Comparison of ENCODE assay signal across 9 mouse cellular contexts in the genomic region with DNA sequence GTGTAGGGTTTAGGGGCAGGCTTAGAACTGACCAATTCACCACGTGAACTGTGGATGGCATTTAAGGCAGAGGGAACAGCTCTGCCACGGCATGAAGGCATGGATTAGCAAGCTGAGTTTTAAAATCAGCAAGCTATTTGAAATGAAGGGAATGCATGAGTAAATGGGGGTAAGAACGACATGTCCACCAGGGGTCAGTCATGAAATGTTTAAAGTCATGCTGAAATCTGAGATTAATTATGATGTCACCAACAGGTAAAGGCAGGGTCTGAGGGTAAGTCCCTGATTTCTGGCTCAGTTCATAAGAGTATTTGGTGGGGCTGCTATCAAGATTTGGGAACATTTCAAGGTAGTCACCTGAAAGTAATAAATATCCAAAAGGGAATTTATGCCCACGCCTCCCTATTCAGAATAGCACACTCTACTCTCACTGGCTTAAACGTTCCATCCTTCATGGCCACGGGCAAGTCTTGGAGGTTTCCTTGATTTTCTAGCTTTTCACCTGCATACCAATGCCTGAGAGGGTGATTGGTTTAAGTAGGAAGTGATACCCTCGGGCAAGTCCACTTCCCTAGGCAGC. TPM values are rescaled to one million over a fixed set of nuclear protein-coding genes. Genes with fewer than 3 reads are reported as not detected.
DNase-seq lines count a peak whose midpoint lies in the region; ATAC-seq and TF ChIP-seq lines count a peak whose summit lies in the region.
"Had no signal": no experiment of that assay in that cellular context is flagged by ENCODE, and none has a peak within 500 bp of the region (broad histone marks: within the 10 kb centered on the region; RNA-seq: fewer than 3 reads in every experiment).

No protein-coding gene starts in this region.

- H3K9me3 ChIP-seq in forebrain, embryonic 12.5 days: no peaks in the 10 kb centered on the region
- no peaks in the 10 kb centered on the region for H3K9me3 ChIP-seq in hindbrain, postnatal 0 days (ENCODE audit: low read length)
- no peaks in the 10 kb centered on the region for H3K9me3 ChIP-seq in liver, embryonic 16.5 days (replicated peaks; ENCODE audit: control insufficient read depth, low read length)
- no peaks in the 10 kb centered on the region for H3K9me3 ChIP-seq in neural tube, embryonic 14.5 days (ENCODE audit: control insufficient read depth, low read length)
- H3K9me3 ChIP-seq: G1E had no signal

- TF ChIP-seq CTCF in hindbrain, postnatal 0 days (IDR thresholded peaks at IDR 0.05; ENCODE audit: low read depth): peak; percentile 71

- peaks cover 13% of the 10 kb centered on the region for H3K27me3 ChIP-seq in forebrain, embryonic 12.5 days
- H3K27me3 ChIP-seq in hindbrain, postnatal 0 days (ENCODE audit: insufficient read depth, low read length): no peaks in the 10 kb centered on the region
- H3K27me3 ChIP-seq in liver, embryonic 16.5 days (ENCODE audit: control insufficient read depth, insufficient read depth, low read depth, low read length): no peaks in the 10 kb centered on the region
- no peaks in the 10 kb centered on the region for H3K27me3 ChIP-seq in neural tube, embryonic 14.5 days (ENCODE audit: control insufficient read depth, insufficient read depth, low read length)

- peak overlapping the region; percentile 70 for H3K4me3 ChIP-seq in brown adipose tissue, adult 24 weeks (ENCODE audit: insufficient read depth, low read depth, low read length)
- peak overlapping the region; percentile 40 for H3K4me3 ChIP-seq in forebrain, embryonic 12.5 days (replicated peaks)
- peak overlapping the region; percentile 41 for H3K4me3 ChIP-seq in hindbrain, postnatal 0 days (ENCODE audit: low read length)
- peak overlapping the region; percentile 53 for H3K4me3 ChIP-seq in liver, embryonic 16.5 days (ENCODE audit: low read depth, low read length)
- peak overlapping the region; percentile 47 for H3K4me3 ChIP-seq in neural tube, embryonic 14.5 days (ENCODE audit: low read depth, low read length)

- H3K9ac ChIP-seq in forebrain, embryonic 12.5 days: peak overlapping the region; percentile 48
- peak overlapping the region; percentile 49 for H3K9ac ChIP-seq in hindbrain, postnatal 0 days (replicated peaks; ENCODE audit: low read length)
- H3K9ac ChIP-seq in liver, embryonic 16.5 days (ENCODE audit: low read depth, low read length): no peak overlapping the region; the same call in 1 of the 2 replicates
- peak overlapping the region; percentile 54 for H3K9ac ChIP-seq in neural tube, embryonic 14.5 days (replicated peaks; ENCODE audit: low read depth, low read length)

- H3K4me2 ChIP-seq in forebrain, embryonic 12.5 days: peak overlapping the region; percentile 72
- H3K4me2 ChIP-seq in hindbrain, postnatal 0 days (ENCODE audit: low read depth, low read length): peak overlapping the region; percentile 78
- H3K4me2 ChIP-seq in liver, embryonic 16.5 days (ENCODE audit: low read depth, low read length): peak overlapping the region; percentile 66
- peak overlapping the region; percentile 91 for H3K4me2 ChIP-seq in neural tube, embryonic 14.5 days (ENCODE audit: low read depth, low read length)

- no peak overlapping the region; the same call in 1 of the 2 replicates for H3K27ac ChIP-seq in brown adipose tissue, adult 24 weeks (replicated peaks; ENCODE audit: low read depth, low read length)
- no peak overlapping the region for H3K27ac ChIP-seq in forebrain, embryonic 12.5 days
- H3K27ac ChIP-seq in hindbrain, postnatal 0 days: peak overlapping the region; percentile 88
- no peak overlapping the region for H3K27ac ChIP-seq in liver, embryonic 16.5 days (ENCODE audit: low read length)
- peak overlapping the region; percentile 92 for H3K27ac ChIP-seq in neural tube, embryonic 14.5 days (ENCODE audit: low read depth, low read length)

- DNase-seq in adrenal gland, postnatal 14 days: peak; percentile 51
- no peak for DNase-seq in adrenal gland, adult 18-20 months (ENCODE audit: low spot score in 2 of 2)
- DNase-seq in hindbrain, postnatal 0 days (ENCODE audit: low spot score): peak; percentile 78
- DNase-seq in testis, postnatal 10 days (ENCODE audit: low spot score): no peak

- H3K36me3 ChIP-seq in forebrain, embryonic 12.5 days (replicated peaks): no peaks in the 10 kb centered on the region
- H3K36me3 ChIP-seq in hindbrain, postnatal 0 days (ENCODE audit: insufficient read depth, low read length): no peaks in the 10 kb centered on the region
- H3K36me3 ChIP-seq in liver, embryonic 16.5 days (ENCODE audit: control insufficient read depth, insufficient read depth): no peaks in the 10 kb centered on the region
- no peaks in the 10 kb centered on the region for H3K36me3 ChIP-seq in neural tube, embryonic 14.5 days (ENCODE audit: control insufficient read depth, insufficient read depth, low read length)
- H3K36me3 ChIP-seq: G1E had no signal

- 26% methylated on average over 7 of the region's 7 CpGs for WGBS in forebrain, embryonic 12.5 days
- 16% methylated on average over 7 of the region's 7 CpGs for WGBS in hindbrain, postnatal 0 days
- WGBS in liver, embryonic 16.5 days (ENCODE audit: insufficient replicate concordance): 21% methylated on average over 7 of the region's 7 CpGs
- WGBS in neural tube, embryonic 14.5 days: 21% methylated on average over 7 of the region's 7 CpGs

- ATAC-seq in forebrain, embryonic 12.5 days (ENCODE audit: low FRiP score): peak; percentile 9; the same call in 1 of the 2 replicates
- no peak; the same call in 1 of the 2 replicates for ATAC-seq in hindbrain, postnatal 0 days
- ATAC-seq in liver, embryonic 16.5 days (ENCODE audit: low read depth): no peak
- ATAC-seq in neural tube, embryonic 14.5 days (ENCODE audit: low read depth): peak; percentile 3; the same call in 1 of the 2 replicates

- H3K4me1 ChIP-seq in brown adipose tissue, adult 24 weeks (ENCODE audit: control insufficient read depth, insufficient read depth, insufficient read length, low read length): no peaks in the 10 kb centered on the region
- H3K4me1 ChIP-seq in forebrain, embryonic 12.5 days: peaks cover 9% of the 10 kb centered on the region
- H3K4me1 ChIP-seq in hindbrain, postnatal 0 days (ENCODE audit: insufficient read depth, low read length): peaks cover 7% of the 10 kb centered on the region; the same call in 1 of the 2 replicates
- H3K4me1 ChIP-seq in liver, embryonic 16.5 days (ENCODE audit: control insufficient read depth, low read depth, low read length): peaks cover 4% of the 10 kb centered on the region
- H3K4me1 ChIP-seq in neural tube, embryonic 14.5 days (ENCODE audit: control insufficient read depth, insufficient read depth, low read length): peaks cover 10% of the 10 kb centered on the region; the same call in 1 of the 2 replicates

RNA-seq across cellular contexts. Expression of a gene that starts 2.8 kb away (rescaled TPM):
- total RNA-seq in adrenal gland, postnatal 14 days (2021): 2.1 and 3.0 TPM in 2 replicates
- 1 to 10 TPM in 1 of 2 experiments, under 1 TPM in 1; 0.80 to 2.0 TPM for total RNA-seq in adrenal gland, adult 18-20 months (2021)
- 1.6 and 1.7 TPM in 2 replicates for polyA plus RNA-seq in brown adipose tissue, adult 24 weeks (2012; ENCODE audit: insufficient read depth, insufficient read length, missing spikeins)
- 0.55 and 0.98 TPM in 2 replicates for polyA plus RNA-seq in forebrain, embryonic 12.5 days (2016; fragmentation: Nextera tagmentation; extraction: Ambion mirVana)
- 0.42 and 0.72 TPM in 2 replicates for total RNA-seq in hindbrain, postnatal 0 days (2014; rRNA removed)
- 1.3 and 1.4 TPM in 2 replicates for polyA plus RNA-seq in hindbrain, postnatal 0 days (2015; fragmentation: Nextera tagmentation; extraction: Ambion mirVana)
- 0.06 and 0.24 TPM in 2 replicates for polyA plus RNA-seq in liver, embryonic 16.5 days (2015; fragmentation: Nextera tagmentation; extraction: Ambion mirVana)
- 0.72 and 1.1 TPM in 2 replicates for polyA plus RNA-seq in neural tube, embryonic 14.5 days (2014; fragmentation: Nextera tagmentation; extraction: Ambion mirVana)
- total RNA-seq: G1E had no signal

RNA-seq across cellular contexts. Expression of a gene that starts 32.9 kb away (rescaled TPM):
- total RNA-seq in adrenal gland, postnatal 14 days (2021): 262 and 266 TPM in 2 replicates
- 100 to 1,000 TPM; 257 to 301 TPM for total RNA-seq in adrenal gland, adult 18-20 months (2021)
- 241 and 245 TPM in 2 replicates for polyA plus RNA-seq in brown adipose tissue, adult 24 weeks (2012; ENCODE audit: insufficient read depth, insufficient read length, missing spikeins)
- 526 and 540 TPM in 2 replicates for polyA plus RNA-seq in forebrain, embryonic 12.5 days (2016; fragmentation: Nextera tagmentation; extraction: Ambion mirVana)
- 64.5 and 72.1 TPM in 2 replicates for total RNA-seq in hindbrain, postnatal 0 days (2014; rRNA removed)
- polyA plus RNA-seq in hindbrain, postnatal 0 days (2015; fragmentation: Nextera tagmentation; extraction: Ambion mirVana): 624 and 631 TPM in 2 replicates
- 112 and 114 TPM in 2 replicates for polyA plus RNA-seq in liver, embryonic 16.5 days (2015; fragmentation: Nextera tagmentation; extraction: Ambion mirVana)
- 618 and 641 TPM in 2 replicates for polyA plus RNA-seq in neural tube, embryonic 14.5 days (2014; fragmentation: Nextera tagmentation; extraction: Ambion mirVana)

RNA-seq across cellular contexts. Expression of a gene that starts 57.2 kb away (rescaled TPM):
- 7.7 and 9.2 TPM in 2 replicates for total RNA-seq in adrenal gland, postnatal 14 days (2021)
- 10 to 100 TPM; 11.8 to 17.2 TPM for total RNA-seq in adrenal gland, adult 18-20 months (2021)
- not detected in 2 replicates for polyA plus RNA-seq in brown adipose tissue, adult 24 weeks (2012; ENCODE audit: insufficient read depth, insufficient read length, missing spikeins)
- polyA plus RNA-seq in forebrain, embryonic 12.5 days (2016; fragmentation: Nextera tagmentation; extraction: Ambion mirVana): 3.5 and 4.3 TPM in 2 replicates
- total RNA-seq in hindbrain, postnatal 0 days (2014; rRNA removed): 86.8 and 90.5 TPM in 2 replicates
- 22.7 and 24.5 TPM in 2 replicates for polyA plus RNA-seq in hindbrain, postnatal 0 days (2015; fragmentation: Nextera tagmentation; extraction: Ambion mirVana)
- 0.04 and 0.08 TPM in 2 replicates for polyA plus RNA-seq in liver, embryonic 16.5 days (2015; fragmentation: Nextera tagmentation; extraction: Ambion mirVana)
- 29.7 and 33.1 TPM in 2 replicates for polyA plus RNA-seq in neural tube, embryonic 14.5 days (2014; fragmentation: Nextera tagmentation; extraction: Ambion mirVana)
- polyA plus RNA-seq: G1E had no signal

Comparison
In these comparisons a context has a peak if more than half of its experiments do, and no peak if none do; other contexts are left out.
1. DNase-seq: peak in adrenal gland, postnatal 14 days (single experiment) and hindbrain, postnatal 0 days (single experiment); none in adrenal gland, adult 18-20 months (0 of 2) and testis, postnatal 10 days (single experiment).
2. H3K27ac ChIP-seq: peak in hindbrain, postnatal 0 days (single experiment) and neural tube, embryonic 14.5 days (single experiment); none in brown adipose tissue, adult 24 weeks (single experiment), forebrain, embryonic 12.5 days (single experiment) and liver, embryonic 16.5 days (single experiment).
3. ATAC-seq: peak in forebrain, embryonic 12.5 days (single experiment) and neural tube, embryonic 14.5 days (single experiment); none in hindbrain, postnatal 0 days (single experiment) and liver, embryonic 16.5 days (single experiment).
4. Peak in every context shown above with its lines, with median percentiles within 50 percentile points of each other: H3K4me3 ChIP-seq and H3K4me2 ChIP-seq.